Mouse (Mus musculus) forebrain, embryonic 10.5 days (tissue): ENCODE results near the gene Map9. TPM values are rescaled to one million over a fixed set of nuclear protein-coding genes. Genes with fewer than 3 reads are reported as not detected.
"Not testable (repeated sequence)": the region's sequence is repeated elsewhere in the genome, so short reads cannot be mapped to it uniquely, and the experiment has no call there.

ENCODE experiments used
- DNase-seq: peaks from one replicate; pipeline ENCODE4 v3.0.0-alpha.2; 2017; ENCODE audit warnings: low spot score; ENCODE audit errors: extremely low spot score
- H3K27ac ChIP-seq: fragments of 300-500 bp; sonication (generic); 2 replicates; pipeline ENCODE4 v1.5.1; 2016; ENCODE audit warnings: mild to moderate bottlenecking
- H3K27me3 ChIP-seq: fragments of 300-500 bp; sonication (generic); 2 replicates; pipeline ENCODE4 v1.6.1; 2016; ENCODE audit warnings: mild to moderate bottlenecking; ENCODE audit not compliant: poor library complexity, severe bottlenecking
- H3K36me3 ChIP-seq: fragments of 300-500 bp; sonication (generic); replicated peaks from 2 replicates; pipeline ENCODE4 v1.6.1; 2016; ENCODE audit warnings: mild to moderate bottlenecking, moderate library complexity
- H3K4me1 ChIP-seq: fragments of 300-500 bp; sonication (generic); 2 replicates; pipeline ENCODE4 v1.6.1; 2016
- H3K4me3 ChIP-seq: fragments of 300-500 bp; sonication (generic); 2 replicates; pipeline ENCODE4 v1.5.1; 2016; ENCODE audit warnings: mild to moderate bottlenecking, moderate library complexity
- H3K9me3 ChIP-seq: fragments of 300-500 bp; sonication (generic); 2 replicates; pipeline ENCODE4 v1.6.1; 2016; ENCODE audit warnings: mild to moderate bottlenecking, moderate library complexity
- polyA plus RNA-seq: library from polyadenylated mRNA; unstranded; fragments of >200 nt; fragmentation: Nextera tagmentation; extraction: Ambion mirVana; gene quantifications from 2 replicates; pipeline ENCODE4 v1.2.1, GENCODE M21; 2016

The Map9 gene
- polyA plus RNA-seq, 1 experiment from 2014 or later, result 7.8 TPM

DNA sequence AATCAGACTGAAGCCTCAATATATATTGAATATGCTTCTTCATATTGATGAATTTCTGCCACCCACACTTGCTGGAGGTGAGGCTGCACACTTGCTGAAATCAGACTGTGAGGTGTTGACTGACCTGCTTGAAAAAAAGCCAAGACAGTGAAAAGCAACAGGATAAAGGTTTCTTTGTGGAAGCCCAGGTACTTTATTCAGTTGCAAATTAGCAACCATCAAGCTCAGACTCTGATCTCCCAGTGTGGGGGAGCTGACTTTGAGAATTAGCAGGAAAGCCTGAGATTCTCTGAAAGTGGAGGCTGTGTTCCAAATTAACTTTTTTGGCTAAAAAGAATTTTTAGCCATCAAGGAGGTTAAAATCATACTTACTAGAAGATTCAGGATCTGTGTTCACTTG, 83.8 kb downstream of the Map9 start:
- not testable (repeated sequence) for H3K4me3 ChIP-seq, H3K27me3 ChIP-seq, H3K27ac ChIP-seq, H3K4me1 ChIP-seq, DNase-seq, H3K36me3 ChIP-seq, H3K9me3 ChIP-seq

Other genes with a start within 250 kb of the Map9 start
- gene Gucy1a1, start 212.3 kb upstream of the Map9 start, polyA plus RNA-seq, result 1.5 and 1.8 TPM in 2 replicates
- not detected in 2 replicates for gene Npy2r, start 190.0 kb downstream of the Map9 start, polyA plus RNA-seq